Mouse (Mus musculus): ENCODE data around the gene 4930523C07Rik.

The 4930523C07Rik gene

GRCm38 (mm10) chr1:160044237-160045021 lies at the start of gene 4930523C07Rik:
Gene 4930523C07Rik (plus strand): TSS chr1:160044382.
- DNase-seq (ENCODE audit: low spot score) = peak; percentile 67

GRCm38 (mm10) chr1:159997329-159997728 lies 46.9 kb upstream of the 4930523C07Rik start:
- DNase-seq (ENCODE audit: low spot score) = no peak

DNA sequence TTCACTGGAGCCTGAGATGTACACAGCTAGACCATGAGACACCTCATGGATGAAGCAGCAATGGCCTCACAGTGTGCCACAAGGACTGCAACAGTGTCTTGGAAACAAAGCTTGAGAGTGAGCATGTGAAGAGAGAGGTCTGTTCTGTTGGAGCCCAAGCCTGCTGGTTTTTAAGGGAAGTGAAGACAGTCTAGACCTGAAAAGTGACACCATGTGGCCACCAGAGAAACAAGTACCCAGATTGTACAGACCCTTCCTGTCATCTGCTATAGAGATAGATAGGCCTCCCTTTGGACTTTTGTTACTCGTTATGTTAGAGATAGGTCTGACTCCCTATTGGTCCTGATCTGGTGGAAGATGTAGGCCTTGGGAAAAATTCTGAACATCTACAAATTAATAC lies 45.8 kb upstream of the 4930523C07Rik start:
- DNase-seq (ENCODE audit: low spot score) = no peak

DNA sequence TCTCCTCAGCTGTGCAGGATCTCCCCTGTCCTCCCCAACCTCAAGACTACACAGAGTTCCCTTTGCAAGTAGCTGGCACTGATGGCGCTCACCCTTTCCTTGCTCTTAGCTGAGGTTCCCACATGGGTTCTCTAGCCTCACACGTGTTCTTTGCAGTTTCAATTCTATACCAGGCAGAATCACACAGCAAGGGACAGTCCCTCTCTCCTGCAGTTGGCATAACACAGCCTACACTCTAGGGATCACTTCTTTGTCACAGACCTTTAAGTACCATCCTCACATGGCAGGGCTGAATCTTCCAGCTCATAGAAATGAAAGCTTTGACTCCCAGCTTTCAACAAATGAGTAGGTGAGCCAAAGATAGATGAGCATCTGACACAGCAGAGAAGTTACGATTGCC lies 45.0 kb upstream of the 4930523C07Rik start:
- no peak for DNase-seq (ENCODE audit: low spot score)

DNA sequence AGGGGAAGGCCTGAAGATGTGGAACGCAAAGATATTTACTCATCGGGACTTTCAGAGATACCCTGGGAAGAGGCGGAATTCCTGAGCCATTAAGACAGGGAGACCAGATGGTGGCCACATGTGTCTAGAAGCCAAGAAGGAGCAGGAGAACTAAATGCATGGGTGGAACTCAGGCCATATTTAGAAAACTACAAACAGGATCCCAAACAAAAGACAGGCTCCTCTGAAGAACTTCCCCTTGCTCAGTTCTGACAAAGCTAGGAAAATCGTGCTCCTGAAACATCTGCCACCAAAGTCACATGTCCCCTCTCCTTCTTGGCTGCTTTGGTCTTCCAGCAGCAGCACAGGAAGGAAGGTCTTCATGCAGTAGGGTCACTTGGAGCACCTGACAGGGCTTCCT lies 38.9 kb upstream of the 4930523C07Rik start:
- DNase-seq (ENCODE audit: low spot score) = no peak

- DNase-seq (ENCODE audit: low spot score) = no peak
Observed at GRCm38 (mm10) chr1:160006919-160007588, 37.1 kb upstream of the 4930523C07Rik start.

DNA sequence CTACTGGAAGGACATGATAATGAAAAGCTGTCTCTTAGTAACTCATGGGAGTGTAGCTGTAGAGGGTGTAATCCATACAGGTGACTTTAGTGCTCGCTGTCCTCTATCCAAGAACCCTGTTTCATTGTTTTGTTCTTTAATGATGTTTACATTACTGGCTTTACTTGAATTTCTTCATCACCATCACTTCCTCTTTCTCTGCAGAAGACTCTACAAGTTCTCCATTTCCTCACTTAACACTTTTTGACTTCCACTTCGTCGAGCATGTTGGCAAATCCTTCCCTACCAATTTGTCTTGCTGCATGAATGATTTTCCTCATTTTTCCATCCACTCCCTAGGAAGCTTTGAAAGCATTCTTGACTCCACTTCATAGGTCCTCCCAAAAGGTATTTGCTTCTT lies 31.1 kb upstream of the 4930523C07Rik start:
- no peak for DNase-seq (ENCODE audit: low spot score)

- no peak for DNase-seq (ENCODE audit: low spot score)
Observed at GRCm38 (mm10) chr1:160024339-160024980, 19.7 kb upstream of the 4930523C07Rik start.

DNA sequence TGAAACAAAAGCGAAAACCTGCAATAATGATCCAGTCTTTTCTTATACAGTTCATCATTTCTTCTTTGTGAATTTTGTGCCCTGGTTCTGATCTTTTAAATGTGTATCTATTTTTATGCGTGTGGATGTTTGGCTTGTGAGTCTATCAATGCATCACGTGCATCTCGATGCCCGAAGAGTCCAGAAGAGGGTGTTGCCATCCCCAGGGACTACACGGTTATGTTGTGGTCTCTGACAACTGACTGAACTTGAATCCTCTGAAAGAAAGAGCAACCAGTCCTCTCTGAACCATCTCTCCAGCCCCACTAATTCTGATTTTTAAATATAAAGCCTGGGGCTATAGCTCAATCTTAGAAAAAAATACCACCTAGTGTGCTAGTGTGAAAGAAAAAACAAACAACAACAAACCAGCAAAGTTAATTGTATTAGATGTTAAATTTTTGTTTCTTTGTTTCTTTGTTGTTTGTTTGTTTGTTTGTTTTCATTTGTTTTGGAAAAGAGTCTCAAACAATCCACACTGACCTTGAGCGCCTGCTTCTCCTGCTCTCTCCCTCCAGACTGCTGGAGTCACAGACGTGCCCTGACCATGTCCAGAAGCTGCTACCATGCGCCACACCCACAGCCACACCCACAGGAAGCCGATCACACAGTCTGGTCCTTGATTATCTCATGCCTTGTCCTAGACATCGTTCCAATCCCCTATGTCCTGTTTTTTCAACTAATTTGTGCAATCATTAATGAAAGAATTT lies 18.9 kb upstream of the 4930523C07Rik start:
- no peak for DNase-seq (ENCODE audit: low spot score)

DNA sequence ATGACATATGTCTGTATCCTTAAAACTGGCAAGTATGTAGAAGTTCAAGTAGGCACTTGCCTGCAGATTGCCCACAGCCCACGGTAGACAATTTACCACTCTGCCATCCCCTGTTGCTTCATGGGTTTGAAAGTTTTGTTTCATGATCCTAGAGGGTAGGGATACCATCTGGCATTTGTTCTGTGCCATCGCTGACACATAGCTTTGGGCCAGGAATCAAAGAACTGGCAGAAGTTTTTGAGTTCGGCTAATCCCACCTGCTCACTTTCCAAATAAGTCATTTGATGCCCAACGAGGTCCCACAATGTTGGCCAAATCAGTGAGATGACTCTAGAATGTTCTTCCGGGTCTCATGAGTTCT lies 18.3 kb upstream of the 4930523C07Rik start:
- DNase-seq (ENCODE audit: low spot score) = no peak

DNA sequence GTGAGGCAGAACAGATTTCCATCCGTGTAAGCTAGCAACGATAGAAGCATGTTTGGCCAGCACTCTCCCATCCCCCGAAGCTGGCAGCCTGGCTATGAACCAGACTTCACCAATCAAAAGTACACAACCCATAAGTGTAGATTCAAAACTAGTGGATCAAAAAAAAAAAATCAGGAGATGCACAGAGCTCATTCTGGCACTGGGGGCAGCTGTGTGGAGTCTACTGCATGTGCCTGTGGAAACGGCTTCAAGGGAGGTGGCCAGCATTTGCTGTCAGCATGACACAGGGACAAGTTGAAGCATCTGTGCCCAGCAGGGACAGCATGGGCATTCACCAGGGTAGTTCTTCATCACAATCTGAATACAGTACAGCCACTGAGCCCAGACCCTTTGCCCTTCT lies 16.2 kb upstream of the 4930523C07Rik start:
- DNase-seq (ENCODE audit: low spot score) = no peak

DNA sequence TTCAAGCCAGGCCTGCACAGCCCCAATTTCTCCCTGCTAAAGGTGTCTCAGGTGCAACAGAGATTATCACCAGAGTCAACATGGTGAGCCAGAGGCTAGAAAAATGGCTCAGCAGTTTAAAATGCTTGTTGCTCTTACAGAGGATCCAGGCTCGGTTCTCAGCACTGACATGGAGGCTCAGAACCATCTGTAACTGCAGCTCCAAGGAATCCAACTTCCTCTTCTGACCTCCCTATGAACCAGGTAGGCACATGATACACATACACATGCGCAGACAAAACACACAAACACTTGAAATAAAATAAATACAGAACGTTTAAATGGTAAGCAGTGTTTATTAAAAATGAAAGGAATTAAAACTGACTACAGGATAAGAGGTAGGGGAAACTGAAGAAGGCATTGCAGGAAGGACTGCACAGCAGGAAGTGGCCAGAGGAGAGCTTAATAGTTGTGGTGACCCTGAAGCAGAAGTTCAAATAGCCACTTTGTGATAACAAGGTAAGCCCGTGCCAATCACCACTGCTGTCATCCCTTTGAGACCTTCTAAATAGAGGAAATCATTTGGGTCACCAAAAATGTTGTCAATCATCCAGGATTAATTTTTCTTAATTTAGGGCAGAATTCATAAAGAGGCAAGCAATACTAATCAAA lies 10.1 kb upstream of the 4930523C07Rik start:
- DNase-seq (ENCODE audit: low spot score) = no peak

GRCm38 (mm10) chr1:160035561-160035960 lies 8.6 kb upstream of the 4930523C07Rik start:
- no peak for DNase-seq (ENCODE audit: low spot score)

DNA sequence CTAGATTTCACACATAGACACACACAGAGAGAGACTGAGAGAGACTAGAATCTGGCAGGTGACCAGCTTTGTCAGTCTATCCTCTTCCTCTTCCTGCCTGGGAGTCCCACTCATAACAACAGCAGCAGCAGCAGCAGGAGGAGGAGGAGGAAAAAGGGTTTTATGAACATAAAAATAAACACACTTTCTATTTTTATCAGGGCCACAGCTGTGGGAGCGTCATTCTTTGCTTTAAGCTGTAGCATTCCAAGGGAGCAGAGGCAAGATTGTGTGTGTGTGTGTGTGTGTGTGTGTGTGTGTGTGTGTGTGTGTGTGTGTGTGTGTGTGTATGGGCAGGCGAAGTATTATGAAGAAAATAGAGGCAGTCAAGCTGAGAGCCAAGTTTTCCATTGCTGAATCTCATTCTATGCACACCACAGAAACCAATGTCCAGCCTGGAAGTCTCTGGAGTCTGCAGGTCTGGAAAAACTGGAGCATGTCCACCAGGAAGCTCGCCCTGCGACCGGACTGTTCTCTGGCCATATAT lies 7.1 kb upstream of the 4930523C07Rik start:
- no peak for DNase-seq (ENCODE audit: low spot score)

DNA sequence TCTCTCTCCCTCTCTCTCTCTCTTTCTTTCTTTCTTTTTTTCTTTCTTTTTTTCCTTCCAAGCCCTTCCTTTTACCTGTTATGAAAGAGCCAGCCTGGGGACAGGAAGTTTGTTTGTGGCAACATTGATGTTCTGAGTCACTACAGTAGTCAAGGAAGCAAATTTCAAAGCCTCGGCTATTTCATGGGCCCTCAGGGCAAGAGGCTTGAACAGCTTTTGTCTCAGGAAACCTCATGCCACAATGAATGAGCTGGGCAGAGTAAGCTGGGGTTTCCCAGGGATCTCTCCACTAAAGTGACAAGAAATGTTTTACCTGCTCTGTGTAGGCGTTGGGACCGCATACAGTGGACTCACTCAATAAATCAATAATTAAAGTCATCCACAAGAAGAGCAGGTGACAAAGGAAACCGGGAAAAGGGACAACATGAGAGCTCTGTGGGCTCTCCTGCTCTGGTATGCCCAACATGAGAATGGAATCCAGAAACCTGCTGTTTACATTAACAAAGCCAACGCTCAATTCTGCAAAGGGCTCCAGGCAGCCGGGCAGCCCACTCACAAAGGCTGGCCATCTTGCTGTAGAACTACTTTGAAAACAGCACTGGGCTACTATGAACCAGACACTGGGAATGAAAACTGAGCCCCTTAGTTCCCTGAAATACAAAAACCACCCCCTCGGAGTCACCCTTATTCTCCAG lies 4.1 kb upstream of the 4930523C07Rik start:
- DNase-seq (ENCODE audit: low spot score) = no peak

- no peak for DNase-seq (ENCODE audit: low spot score)
Observed at GRCm38 (mm10) chr1:160041264-160041775, 2.9 kb upstream of the 4930523C07Rik start.

GRCm38 (mm10) chr1:160042351-160042750 lies 1.8 kb upstream of the 4930523C07Rik start:
- DNase-seq (ENCODE audit: low spot score) = no peak

GRCm38 (mm10) chr1:160043271-160043975 lies 759 bp upstream of the 4930523C07Rik start:
- no peak for DNase-seq (ENCODE audit: low spot score)

GRCm38 (mm10) chr1:160045056-160045715 lies 1.0 kb downstream of the 4930523C07Rik start:
- DNase-seq (ENCODE audit: low spot score) = no peak

DNA sequence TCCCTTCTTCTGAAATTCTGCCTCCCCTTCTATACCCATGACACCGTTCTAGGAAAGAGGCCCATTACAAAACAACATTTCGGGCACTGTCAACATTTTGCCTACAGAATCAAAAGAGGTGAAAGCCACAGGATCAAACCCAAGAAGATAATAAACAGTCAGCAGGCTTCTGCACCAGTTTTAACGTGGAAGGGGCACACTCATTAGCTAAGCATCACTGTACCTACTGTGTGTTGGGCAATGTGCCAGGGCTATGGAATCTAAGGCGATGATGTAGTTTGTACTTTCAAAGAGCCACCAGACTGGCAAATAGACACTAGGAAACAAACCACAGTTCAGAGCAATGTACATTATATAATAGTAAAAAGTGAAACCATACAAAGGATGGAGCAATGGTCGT lies 1.8 kb downstream of the 4930523C07Rik start:
- no peak for DNase-seq (ENCODE audit: low spot score)
